Mouse (Mus musculus) hindbrain, postnatal 0 days (tissue): Measurements from ENCODE around the gene Zfp46. TPM values are rescaled to one million over a fixed set of nuclear protein-coding genes. Genes with fewer than 3 reads are reported as not detected.

Experiments
- ATAC-seq: fragments of 200-750 bp; cut with Nextera tagmentation; 2 replicates; pipeline ENCODE4 v1.8.0; 2017; ENCODE audit warnings: mild to moderate bottlenecking, moderate TSS enrichment, moderate library complexity
- DNase-seq: peaks from one replicate; pipeline ENCODE4 v3.0.0-alpha.2; 2015; ENCODE audit warnings: low spot score
- H3K27ac ChIP-seq: fragments of 300-500 bp; sonication (generic); 2 replicates; pipeline ENCODE4 v1.5.1; 2014; ENCODE audit warnings: mild to moderate bottlenecking
- H3K27me3 ChIP-seq: fragments of 300-500 bp; sonication (generic); 2 replicates; pipeline ENCODE4 v1.6.1; 2014; ENCODE audit warnings: low read length, mixed read lengths; ENCODE audit not compliant: insufficient read depth
- H3K36me3 ChIP-seq: fragments of 300-500 bp; sonication (generic); 2 replicates; pipeline ENCODE4 v1.6.1; 2014; ENCODE audit warnings: low read length, mixed read lengths; ENCODE audit not compliant: insufficient read depth
- H3K4me1 ChIP-seq: fragments of 300-500 bp; sonication (generic); 2 replicates; pipeline ENCODE4 v1.6.1; 2014; ENCODE audit warnings: antibody characterized with exemption, low read length, mixed read lengths; ENCODE audit not compliant: insufficient read depth
- H3K4me2 ChIP-seq: fragments of 300-500 bp; sonication (generic); 2 replicates; pipeline ENCODE4 v1.6.1; 2014; ENCODE audit warnings: low read depth, mild to moderate bottlenecking, low read length, moderate library complexity, mixed read lengths
- H3K4me3 ChIP-seq: fragments of 300-500 bp; sonication (generic); 2 replicates; pipeline ENCODE4 v1.5.1; 2014; ENCODE audit warnings: low read length
- H3K9ac ChIP-seq: fragments of 300-500 bp; sonication (generic); replicated peaks from 2 replicates; pipeline ENCODE4 v1.6.1; 2014; ENCODE audit warnings: mild to moderate bottlenecking, low read length, moderate library complexity, mixed read lengths
- H3K9me3 ChIP-seq: fragments of 300-500 bp; sonication (generic); 2 replicates; pipeline ENCODE4 v1.6.1; 2016; ENCODE audit warnings: low read length, mixed read lengths
- CTCF ChIP-seq: IDR thresholded peaks from 2 replicates; pipeline ENCODE4 v1.5.1; 2016; ENCODE audit warnings: antibody characterized with exemption, control low read depth, low read depth
- WGBS: fragments of 180-500 bp; shearing (Covaris S2); extraction: QIAGEN DNeasy Blood & Tissue Kit; methylation state at CpG from one replicate; pipeline ENCODE4 v1.1.7; 2014; 5-methylcytosine and 5-hydroxymethylcytosine counted together
- polyA plus RNA-seq: library from polyadenylated mRNA; unstranded; fragments of >200 nt; fragmentation: Nextera tagmentation; extraction: Ambion mirVana; gene quantifications from 2 replicates; pipeline ENCODE4 v1.2.1, GENCODE M21; 2015
- total RNA-seq: library from RNA; depleted of rRNA; stranded (reverse); fragments of >200 nt; gene quantifications from 2 replicates; pipeline ENCODE4 v1.2.3, GENCODE M21; 2014; rRNA removed

Zfp46 gene
- total and polyA plus RNA-seq, 2 experiments from 2014 or later, result 22.4 to 53.4 TPM

GRCm38 (mm10) chr4:136337129-136337528, 52.6 kb downstream of the Zfp46 start:
- H3K4me3 ChIP-seq, result no peak overlapping the region
- no peaks in the 10 kb centered on the region for H3K4me1 ChIP-seq
- no peaks in the 10 kb centered on the region for H3K9me3 ChIP-seq
- 63% methylated on average over 4 of the region's 4 CpGs for WGBS
- no peak for TF ChIP-seq CTCF
- H3K9ac ChIP-seq, result no peak overlapping the region
- no peak overlapping the region for H3K4me2 ChIP-seq
- DNase-seq (no peak), ATAC-seq (no peak)
- H3K27me3 ChIP-seq, result no peaks in the 10 kb centered on the region
- H3K27ac ChIP-seq, result no peak overlapping the region
- peaks cover 22% of the 10 kb centered on the region for H3K36me3 ChIP-seq

Other genes with a start within 250 kb of the Zfp46 start
- gene Rpl11, start 231.3 kb upstream of the Zfp46 start, total RNA-seq, result 765 and 914 TPM in 2 replicates
- gene Rpl11, start 231.3 kb upstream of the Zfp46 start, polyA plus RNA-seq, result 297 and 312 TPM in 2 replicates
- 204 and 344 TPM in 2 replicates for gene Id3, start 141.2 kb upstream of the Zfp46 start, total RNA-seq
- gene Id3, start 141.2 kb upstream of the Zfp46 start, polyA plus RNA-seq, result 253 and 254 TPM in 2 replicates
- gene E2f2, start 112.3 kb upstream of the Zfp46 start, total RNA-seq, result 3.5 and 3.7 TPM in 2 replicates
- gene E2f2, start 112.3 kb upstream of the Zfp46 start, polyA plus RNA-seq, result 2.3 and 2.4 TPM in 2 replicates
- gene Asap3, start 78.3 kb upstream of the Zfp46 start, total RNA-seq, result 9.1 and 10.5 TPM in 2 replicates
- gene Asap3, start 78.3 kb upstream of the Zfp46 start, polyA plus RNA-seq, result 4.1 TPM in 2 replicates
- 2.2 TPM in 1 of 2 replicates, not detected in the other for gene Tcea3, start 37.0 kb upstream of the Zfp46 start, total RNA-seq
- gene Tcea3, start 37.0 kb upstream of the Zfp46 start, polyA plus RNA-seq, result 2.7 and 3.3 TPM in 2 replicates
- 66.4 and 69.0 TPM in 2 replicates for gene Hnrnpr, start 26.3 kb downstream of the Zfp46 start, total RNA-seq
- gene Hnrnpr, start 26.3 kb downstream of the Zfp46 start, polyA plus RNA-seq, result 154 and 159 TPM in 2 replicates
- 2.7 and 3.7 TPM in 2 replicates for gene Htr1d, start 138.8 kb downstream of the Zfp46 start, total RNA-seq
- gene Htr1d, start 138.8 kb downstream of the Zfp46 start, polyA plus RNA-seq, result 3.6 and 4.0 TPM in 2 replicates
- 0.29 and 1.0 TPM in 2 replicates for gene 6030445D17Rik, start 177.6 kb downstream of the Zfp46 start, total RNA-seq
- gene 6030445D17Rik, start 177.6 kb downstream of the Zfp46 start, polyA plus RNA-seq, result 0.16 and 0.37 TPM in 2 replicates
- 15.6 and 18.3 TPM in 2 replicates for gene Luzp1, start 185.1 kb downstream of the Zfp46 start, total RNA-seq
- 71.4 and 76.4 TPM in 2 replicates for gene Luzp1, start 185.1 kb downstream of the Zfp46 start, polyA plus RNA-seq